Mouse (Mus musculus) lung, adult 2 months (tissue): ENCODE measurements around the gene Exoc3.

ENCODE experiments used
- CTCF ChIP-seq: fragments of 200-500 bp; IDR thresholded peaks from 2 replicates; pipeline ENCODE4 v1.5.1; 2011; ENCODE audit warnings: mild to moderate bottlenecking, low read length, control low read depth; ENCODE audit not compliant: insufficient read depth
- POLR2A ChIP-seq: fragments of 200-500 bp; IDR thresholded peaks from 2 replicates; pipeline ENCODE4 v1.6.1; 2011; ENCODE audit warnings: low read depth, mild to moderate bottlenecking, control low read depth, low read length, borderline replicate concordance; ENCODE audit errors: extremely low read depth

GRCm38 (mm10) chr13:74144120-74144884, 64.2 kb downstream of the Exoc3 start:
- TF ChIP-seq CTCF: no peak
- TF ChIP-seq POLR2A: no peak
